Mouse (Mus musculus): ENCODE results near the gene Slc10a1. TPM values are rescaled to one million over a fixed set of nuclear protein-coding genes. Genes with fewer than 3 reads are reported as not detected.

Slc10a1 gene
- total RNA-seq, 2 experiments from 2014 or later, result not detected

- no peak for DNase-seq
Observed at GRCm38 (mm10) chr12:80927518-80927917, 41.0 kb downstream of the Slc10a1 start.

GRCm38 (mm10) chr12:80926550-80926949 lies 42.0 kb downstream of the Slc10a1 start:
- DNase-seq, result no peak

- no peak for DNase-seq
Observed at GRCm38 (mm10) chr12:80925919-80926318, 42.6 kb downstream of the Slc10a1 start.

- DNase-seq, result no peak
Observed at GRCm38 (mm10) chr12:80924205-80924604, 44.3 kb downstream of the Slc10a1 start.

- DNase-seq, result no peak
Observed at GRCm38 (mm10) chr12:80923602-80924001, 44.9 kb downstream of the Slc10a1 start.

GRCm38 (mm10) chr12:80922869-80923268 lies 45.6 kb downstream of the Slc10a1 start:
- DNase-seq, result no peak

- no peak for DNase-seq
Observed at GRCm38 (mm10) chr12:80921301-80921700, 47.2 kb downstream of the Slc10a1 start.

GRCm38 (mm10) chr12:80917764-80918163 lies 50.7 kb downstream of the Slc10a1 start:
- DNase-seq, result no peak

- DNase-seq, result no peak
Observed at GRCm38 (mm10) chr12:80909631-80910030, 58.9 kb downstream of the Slc10a1 start.

Other genes with a start within 250 kb of the Slc10a1 start
- gene Ccdc177, start 208.0 kb downstream of the Slc10a1 start, total RNA-seq (2021), result not detected
- gene Susd6, start 178.2 kb downstream of the Slc10a1 start, total RNA-seq (2021), result 10 to 100 TPM; 26.7 to 28.1 TPM
- gene Srsf5, start 23.2 kb downstream of the Slc10a1 start, total RNA-seq (2021), result 10 to 100 TPM; 72.3 to 75.0 TPM
- 1 to 10 TPM in 1 of 2 experiments, under 1 TPM in 1; 0.38 to 5.1 TPM for gene Smoc1, start 58.1 kb upstream of the Slc10a1 start, total RNA-seq (2021)